Mouse (Mus musculus) forebrain, embryonic 10.5 days (tissue): ENCODE results near the gene Mknk2. TPM values are rescaled to one million over a fixed set of nuclear protein-coding genes. Genes with fewer than 3 reads are reported as not detected.
A peak's percentile ranks its signal among the peaks of the same experiment; 100 is the strongest.

ENCODE experiments used
- DNase-seq: peaks from one replicate; pipeline ENCODE4 v3.0.0-alpha.2; 2017; ENCODE audit warnings: low spot score; ENCODE audit errors: extremely low spot score
- H3K27ac ChIP-seq: fragments of 300-500 bp; sonication (generic); 2 replicates; pipeline ENCODE4 v1.5.1; 2016; ENCODE audit warnings: mild to moderate bottlenecking
- H3K27me3 ChIP-seq: fragments of 300-500 bp; sonication (generic); 2 replicates; pipeline ENCODE4 v1.6.1; 2016; ENCODE audit warnings: mild to moderate bottlenecking; ENCODE audit not compliant: poor library complexity, severe bottlenecking
- H3K36me3 ChIP-seq: fragments of 300-500 bp; sonication (generic); replicated peaks from 2 replicates; pipeline ENCODE4 v1.6.1; 2016; ENCODE audit warnings: mild to moderate bottlenecking, moderate library complexity
- H3K4me1 ChIP-seq: fragments of 300-500 bp; sonication (generic); 2 replicates; pipeline ENCODE4 v1.6.1; 2016
- H3K4me3 ChIP-seq: fragments of 300-500 bp; sonication (generic); 2 replicates; pipeline ENCODE4 v1.5.1; 2016; ENCODE audit warnings: mild to moderate bottlenecking, moderate library complexity
- H3K9me3 ChIP-seq: fragments of 300-500 bp; sonication (generic); 2 replicates; pipeline ENCODE4 v1.6.1; 2016; ENCODE audit warnings: mild to moderate bottlenecking, moderate library complexity
- WGBS: fragments of 180-500 bp; shearing (Covaris S2); methylation state at CpG from one replicate; pipeline ENCODE4 v1.1.7; 2016; 5-methylcytosine and 5-hydroxymethylcytosine counted together
- polyA plus RNA-seq: library from polyadenylated mRNA; unstranded; fragments of >200 nt; fragmentation: Nextera tagmentation; extraction: Ambion mirVana; gene quantifications from 2 replicates; pipeline ENCODE4 v1.2.1, GENCODE M21; 2016

Gene Mknk2
- polyA plus RNA-seq, 1 experiment from 2014 or later: 91.0 TPM

GRCm38 (mm10) chr10:80697812-80698211 is 19.9 kb upstream of the Mknk2 start:
- Histone ChIP-seq H3K4me1 (peaks cover 47% of the 10 kb centered on the region), H3K27me3 (no peaks in the 10 kb centered on the region), H3K9me3 (no peaks in the 10 kb centered on the region), H3K36me3 (peaks cover 34% of the 10 kb centered on the region), H3K27ac (peak overlapping the region; percentile 45), H3K4me3 (0 out of 2 replicates have a peak overlapping the region, but pooled peaks have one; percentile 1)
- DNase-seq: no peak
- 85% methylated on average over 9 of the region's 9 CpGs for WGBS

GRCm38 (mm10) chr10:80697393-80697787 is 19.5 kb upstream of the Mknk2 start:
- Histone ChIP-seq H3K4me1 (peaks cover 43% of the 10 kb centered on the region), H3K4me3 (0 out of 2 replicates have a peak overlapping the region, but pooled peaks have one; percentile 1), H3K27ac (no peak overlapping the region), H3K27me3 (no peaks in the 10 kb centered on the region), H3K36me3 (peaks cover 34% of the 10 kb centered on the region), H3K9me3 (no peaks in the 10 kb centered on the region)
- DNase-seq: no peak
- WGBS: 93% methylated on average over 8 of the region's 8 CpGs

- WGBS: 78% methylated on average over 12 of the region's 12 CpGs
- Histone ChIP-seq H3K9me3 (no peaks in the 10 kb centered on the region), H3K4me3 (no peak overlapping the region), H3K36me3 (peaks cover 34% of the 10 kb centered on the region), H3K27ac (no peak overlapping the region), H3K4me1 (peaks cover 41% of the 10 kb centered on the region), H3K27me3 (no peaks in the 10 kb centered on the region)
- DNase-seq: no peak
Measured at GRCm38 (mm10) chr10:80696502-80697392, 18.8 kb upstream of the Mknk2 start.

- DNase-seq: no peak
- H3K4me1 ChIP-seq: peaks cover 35% of the 10 kb centered on the region
- WGBS: 81% methylated on average over 10 of the region's 10 CpGs
- no peaks in the 10 kb centered on the region for H3K9me3 ChIP-seq
- H3K4me3 ChIP-seq: no peak overlapping the region
- peaks cover 40% of the 10 kb centered on the region for H3K36me3 ChIP-seq
- no peak overlapping the region for H3K27ac ChIP-seq
- H3K27me3 ChIP-seq: no peaks in the 10 kb centered on the region
Measured at GRCm38 (mm10) chr10:80695801-80696501, 18.0 kb upstream of the Mknk2 start.

- DNase-seq: no peak
- Histone ChIP-seq H3K4me1 (peaks cover 27% of the 10 kb centered on the region), H3K36me3 (peaks cover 48% of the 10 kb centered on the region), H3K4me3 (no peak overlapping the region), H3K27ac (peak overlapping the region; percentile 41; the same call in 1 of the 2 replicates), H3K9me3 (no peaks in the 10 kb centered on the region), H3K27me3 (no peaks in the 10 kb centered on the region)
- 83% methylated on average over 2 of the region's 2 CpGs for WGBS
Measured at GRCm38 (mm10) chr10:80695186-80695585, 17.3 kb upstream of the Mknk2 start.

GRCm38 (mm10) chr10:80694159-80694938 is 16.4 kb upstream of the Mknk2 start:
- Histone ChIP-seq H3K27ac (no peak overlapping the region), H3K9me3 (no peaks in the 10 kb centered on the region), H3K4me3 (0 out of 2 replicates have a peak overlapping the region, but pooled peaks have one; percentile 3), H3K27me3 (no peaks in the 10 kb centered on the region), H3K4me1 (peaks cover 23% of the 10 kb centered on the region), H3K36me3 (peaks cover 57% of the 10 kb centered on the region)
- no peak for DNase-seq
- WGBS: 90% methylated on average over 13 of the region's 13 CpGs

GRCm38 (mm10) chr10:80693401-80694045 is 15.6 kb upstream of the Mknk2 start:
- Histone ChIP-seq H3K36me3 (peaks cover 56% of the 10 kb centered on the region), H3K9me3 (no peaks in the 10 kb centered on the region), H3K27me3 (no peaks in the 10 kb centered on the region), H3K4me1 (peaks cover 21% of the 10 kb centered on the region), H3K4me3 (no peak overlapping the region), H3K27ac (no peak overlapping the region)
- DNase-seq: no peak
- 92% methylated on average over 12 of the region's 12 CpGs for WGBS

GRCm38 (mm10) chr10:80692249-80693165 is 14.6 kb upstream of the Mknk2 start:
- H3K4me1 ChIP-seq: peaks cover 13% of the 10 kb centered on the region
- no peak overlapping the region for H3K27ac ChIP-seq
- 89% methylated on average over 14 of the region's 14 CpGs for WGBS
- H3K4me3 ChIP-seq: no peak overlapping the region
- H3K9me3 ChIP-seq: no peaks in the 10 kb centered on the region
- DNase-seq: no peak
- no peaks in the 10 kb centered on the region for H3K27me3 ChIP-seq
- peaks cover 50% of the 10 kb centered on the region for H3K36me3 ChIP-seq

GRCm38 (mm10) chr10:80687850-80688249 is 9.9 kb upstream of the Mknk2 start:
- 58% methylated on average over 5 of the region's 5 CpGs for WGBS
- no peak for DNase-seq
- H3K36me3 ChIP-seq: peaks cover 74% of the 10 kb centered on the region
- no peaks in the 10 kb centered on the region for H3K9me3 ChIP-seq
- no peaks in the 10 kb centered on the region for H3K27me3 ChIP-seq
- no peak overlapping the region for H3K4me3 ChIP-seq
- H3K4me1 ChIP-seq: no peaks in the 10 kb centered on the region
- H3K27ac ChIP-seq: no peak overlapping the region

- H3K27me3 ChIP-seq: no peaks in the 10 kb centered on the region
- H3K4me1 ChIP-seq: no peaks in the 10 kb centered on the region
- H3K4me3 ChIP-seq: no peak overlapping the region
- WGBS: 94% methylated on average over 3 of the region's 3 CpGs
- no peak for DNase-seq
- peaks cover 75% of the 10 kb centered on the region for H3K36me3 ChIP-seq
- no peaks in the 10 kb centered on the region for H3K9me3 ChIP-seq
- H3K27ac ChIP-seq: no peak overlapping the region
Measured at GRCm38 (mm10) chr10:80686617-80687016, 8.7 kb upstream of the Mknk2 start.

- Histone ChIP-seq H3K4me1 (peaks cover 4% of the 10 kb centered on the region; the same call in 1 of the 2 replicates), H3K36me3 (peaks cover 59% of the 10 kb centered on the region)
- no peak for DNase-seq
Measured at GRCm38 (mm10) chr10:80684984-80685383, 7.1 kb upstream of the Mknk2 start.

More at GRCm38 (mm10) chr10:80684984-80685383, 7.1 kb upstream of the Mknk2 start:
- Histone ChIP-seq H3K27ac (no peak overlapping the region), H3K9me3 (no peaks in the 10 kb centered on the region), H3K27me3 (no peaks in the 10 kb centered on the region), H3K4me3 (no peak overlapping the region)
- 87% methylated on average over 4 of the region's 4 CpGs for WGBS
